ENCODE assay signal across 11 mouse cellular contexts in genomic region chr4:133839385-133839826, GRCm38 (mm10). TPM values are rescaled to one million over a fixed set of nuclear protein-coding genes. Genes with fewer than 3 reads are reported as not detected.
DNase-seq lines count a peak whose midpoint lies in the region; ATAC-seq and TF ChIP-seq lines count a peak whose summit lies in the region.
"Had no signal": no experiment of that assay in that cellular context is flagged by ENCODE, and none has a peak within 500 bp of the region (broad histone marks: within the 10 kb centered on the region; RNA-seq: fewer than 3 reads in every experiment).

No protein-coding gene starts in this region.

- no peak for ATAC-seq in kidney, embryonic 15.5 days (replicated peaks; ENCODE audit: low FRiP score)
- ATAC-seq in megakaryocyte, adult 5-6 weeks (ENCODE audit: poor library complexity, severe bottlenecking), result no peak

- no peak overlapping the region for H3K9ac ChIP-seq in kidney, embryonic 15.5 days
- H3K9ac ChIP-seq: limb, embryonic 13.5 days; stomach, embryonic 15.5 days had no signal

- no peaks in the 10 kb centered on the region for H3K27me3 ChIP-seq in kidney, adult 2 months (replicated peaks; ENCODE audit: control insufficient read depth, insufficient read depth, low read length)
- no peaks in the 10 kb centered on the region for H3K27me3 ChIP-seq in kidney, embryonic 15.5 days
- H3K27me3 ChIP-seq: limb, embryonic 13.5 days; stomach, embryonic 15.5 days had no signal

- no peak for DNase-seq in kidney, adult 2 months
- DNase-seq in thymus, postnatal 25 days, result peak; percentile 48
- no peak for DNase-seq in thymus, postnatal 14 days
- peak; percentile 90 for DNase-seq in ZHBTc4 (ENCODE audit: low read depth, low spot score)
- DNase-seq in gastrocnemius, postnatal 25 days, result no peak
- DNase-seq: heart, adult 11 months; kidney, adult 11 months had no signal

- no peaks in the 10 kb centered on the region for H3K36me3 ChIP-seq in kidney, adult 2 months (ENCODE audit: control insufficient read depth, insufficient read depth, low read length)
- H3K36me3 ChIP-seq in kidney, embryonic 15.5 days, result no peaks in the 10 kb centered on the region
- H3K36me3 ChIP-seq: limb, embryonic 13.5 days; stomach, embryonic 15.5 days had no signal

- WGBS in kidney, adult 2 months, result 66% methylated on average over 4 of the region's 4 CpGs
- WGBS in kidney, embryonic 15.5 days, result 67% methylated on average over 4 of the region's 4 CpGs

- H3K4me2 ChIP-seq in kidney, embryonic 15.5 days, result no peak overlapping the region
- H3K4me2 ChIP-seq: limb, embryonic 13.5 days; stomach, embryonic 15.5 days had no signal

- no peak for TF ChIP-seq POLR2A in kidney, adult 2 months (IDR thresholded peaks at IDR 0.05; ENCODE audit: low read depth, low read length)

- peak; percentile 51 for TF ChIP-seq CTCF in kidney, adult 2 months (conservative IDR thresholded peaks at IDR 0.05; ENCODE audit: insufficient read depth, insufficient read length, low read depth, low read length)

- no peaks in the 10 kb centered on the region for H3K9me3 ChIP-seq in kidney, embryonic 15.5 days (replicated peaks)
- H3K9me3 ChIP-seq: limb, embryonic 13.5 days; stomach, embryonic 15.5 days had no signal

- no peaks in the 10 kb centered on the region for H3K4me1 ChIP-seq in kidney, adult 2 months (ENCODE audit: control insufficient read depth, insufficient read depth, low read length)
- H3K4me1 ChIP-seq in kidney, embryonic 15.5 days, result peaks cover 11% of the 10 kb centered on the region
- H3K4me1 ChIP-seq: limb, embryonic 13.5 days; stomach, embryonic 15.5 days had no signal

- H3K4me3 ChIP-seq in kidney, adult 2 months (ENCODE audit: insufficient read depth, low read depth, low read length), result no peak overlapping the region
- no peak overlapping the region for H3K4me3 ChIP-seq in kidney, embryonic 15.5 days (replicated peaks)
- H3K4me3 ChIP-seq: limb, embryonic 13.5 days; stomach, embryonic 15.5 days had no signal

- no peak overlapping the region for H3K27ac ChIP-seq in kidney, adult 2 months (ENCODE audit: insufficient read depth, low read depth, low read length)
- H3K27ac ChIP-seq in kidney, embryonic 15.5 days, result no peak overlapping the region
- H3K27ac ChIP-seq: limb, embryonic 13.5 days; stomach, embryonic 15.5 days had no signal

RNA-seq across cellular contexts. Expression of gene Rps6ka1, which starts 48.2 kb away (rescaled TPM):
- 29.4 and 30.9 TPM in 2 replicates for polyA plus RNA-seq in kidney, adult 2 months (2012; rRNA removed)
- 44.5 and 47.5 TPM in 2 replicates for polyA plus RNA-seq in kidney, embryonic 15.5 days (2015; fragmentation: Nextera tagmentation; extraction: Ambion mirVana)
- 109 and 112 TPM in 2 replicates for total RNA-seq in megakaryocyte, adult 5-6 weeks (2015)
- 156 and 160 TPM in 2 replicates for total RNA-seq in megakaryocyte, adult 5-6 weeks (2017)
- 1 to 10 TPM; 4.0 to 4.3 TPM for total RNA-seq in gastrocnemius, postnatal 25 days (2021)

Comparison
In these comparisons a context has a peak if more than half of its experiments do, and no peak if none do; other contexts are left out.
1. DNase-seq: peak in thymus, postnatal 25 days (single experiment) and ZHBTc4 (single experiment); none in kidney, adult 2 months (single experiment), thymus, postnatal 14 days (single experiment) and gastrocnemius, postnatal 25 days (single experiment).
2. RNA of gene Rps6ka1, which starts 48.2 kb away (total RNA-seq): 109 to 160 TPM in megakaryocyte, adult 5-6 weeks; 4.0 to 4.3 TPM in gastrocnemius, postnatal 25 days; every median in the first group is over 10 times any median in the second.